Mouse (Mus musculus) megakaryocyte, embryonic 14.5 days (primary cell): ENCODE data around the gene Cacna1h. TPM values are rescaled to one million over a fixed set of nuclear protein-coding genes. Genes with fewer than 3 reads are reported as not detected.

Experiments
- H3K27me3 ChIP-seq: replicated peaks from 2 replicates; pipeline ENCODE3; 2012; ENCODE audit warnings: inconsistent platforms
- H3K36me3 ChIP-seq: replicated peaks from 2 replicates; pipeline ENCODE3; 2012; ENCODE audit warnings: low read length, inconsistent platforms, mixed read lengths
- H3K4me1 ChIP-seq: 2 replicates; pipeline ENCODE4 v1.6.1; 2012; ENCODE audit warnings: inconsistent platforms
- H3K4me3 ChIP-seq: replicated peaks from 2 replicates; pipeline ENCODE3; 2012; ENCODE audit warnings: moderate library complexity, mild to moderate bottlenecking, inconsistent platforms
- H3K9me3 ChIP-seq: 2 replicates; pipeline ENCODE4 v1.6.1; 2012; ENCODE audit warnings: inconsistent platforms
- FLI1 ChIP-seq: IDR thresholded peaks from 2 replicates; pipeline ENCODE4 v1.6.1; 2012; ENCODE audit warnings: low read length, inconsistent platforms, mixed read lengths
- GATA1 ChIP-seq: IDR thresholded peaks from 3 replicates; pipeline ENCODE4 v1.6.1; 2012; ENCODE audit warnings: mixed read lengths, low read length, inconsistent platforms, borderline replicate concordance
- polyA plus RNA-seq: library from polyadenylated mRNA; stranded (reverse); fragments of >175 nt; gene quantifications from 2 replicates; pipeline ENCODE4 v1.2.3, GENCODE M21; 2012; ENCODE audit warnings: low replicate concordance; ENCODE audit not compliant: insufficient read depth

Gene Cacna1h
- not detected in 2 replicates for polyA plus RNA-seq

- H3K9me3 ChIP-seq: peaks cover 4% of the 10 kb centered on the region; the same call in 1 of the 2 replicates
- peaks cover 14% of the 10 kb centered on the region for H3K4me1 ChIP-seq
- no peaks in the 10 kb centered on the region for H3K36me3 ChIP-seq
- TF ChIP-seq FLI1 (no peak), GATA1 (no peak)
- H3K4me3 ChIP-seq: peak within 1 kb of the TSS; percentile 71
- H3K27me3 ChIP-seq: peaks cover 91% of the 10 kb centered on the region
These were observed at the start of gene Cacna1h for GRCm38 (mm10) chr17:25433617-25434606. Gene Cacna1h (minus strand): TSS chr17:25433783.

- no peak overlapping the region for H3K4me3 ChIP-seq
- no peaks in the 10 kb centered on the region for H3K36me3 ChIP-seq
- peaks cover 96% of the 10 kb centered on the region for H3K27me3 ChIP-seq
- TF ChIP-seq FLI1 (no peak), GATA1 (no peak)
- H3K4me1 ChIP-seq: no peaks in the 10 kb centered on the region
- no peaks in the 10 kb centered on the region for H3K9me3 ChIP-seq
These were observed 48.5 kb upstream of the Cacna1h start for GRCm38 (mm10) chr17:25482092-25482491.

- Histone ChIP-seq H3K27me3 (peaks cover 97% of the 10 kb centered on the region), H3K4me3 (no peak overlapping the region)
- TF ChIP-seq GATA1 (no peak), FLI1 (no peak)
These were observed 47.2 kb upstream of the Cacna1h start for GRCm38 (mm10) chr17:25480820-25481219.

GRCm38 (mm10) chr17:25480152-25480551, 46.6 kb upstream of the Cacna1h start:
- no peaks in the 10 kb centered on the region for H3K36me3 ChIP-seq
- H3K4me1 ChIP-seq: no peaks in the 10 kb centered on the region; the same call in 1 of the 2 replicates
- H3K4me3 ChIP-seq: no peak overlapping the region
- TF ChIP-seq FLI1: no peak
- peaks cover 97% of the 10 kb centered on the region for H3K27me3 ChIP-seq
- H3K9me3 ChIP-seq: no peaks in the 10 kb centered on the region

More at GRCm38 (mm10) chr17:25480820-25481219, 47.2 kb upstream of the Cacna1h start:
- no peaks in the 10 kb centered on the region for H3K4me1 ChIP-seq
- no peaks in the 10 kb centered on the region for H3K36me3 ChIP-seq
- H3K9me3 ChIP-seq: no peaks in the 10 kb centered on the region

- Histone ChIP-seq H3K4me1 (peaks cover 10% of the 10 kb centered on the region), H3K9me3 (no peaks in the 10 kb centered on the region), H3K27me3 (peaks cover 98% of the 10 kb centered on the region), H3K4me3 (no peak overlapping the region), H3K36me3 (no peaks in the 10 kb centered on the region)
- TF ChIP-seq GATA1: no peak
- TF ChIP-seq FLI1: no peak
These were observed 42.6 kb upstream of the Cacna1h start for GRCm38 (mm10) chr17:25475946-25476744.

- Histone ChIP-seq H3K4me1 (peaks cover 10% of the 10 kb centered on the region), H3K27me3 (peaks cover 96% of the 10 kb centered on the region), H3K36me3 (no peaks in the 10 kb centered on the region), H3K9me3 (no peaks in the 10 kb centered on the region), H3K4me3 (peak overlapping the region; percentile 89)
- TF ChIP-seq GATA1 (no peak), FLI1 (no peak)
These were observed 40.9 kb upstream of the Cacna1h start for GRCm38 (mm10) chr17:25474330-25475077.

GRCm38 (mm10) chr17:25472044-25472443, 38.5 kb upstream of the Cacna1h start:
- TF ChIP-seq FLI1: no peak
- no peak for TF ChIP-seq GATA1
- H3K27me3 ChIP-seq: peaks cover 89% of the 10 kb centered on the region
- H3K9me3 ChIP-seq: no peaks in the 10 kb centered on the region

GRCm38 (mm10) chr17:25471418-25471817, 37.8 kb upstream of the Cacna1h start:
- H3K4me3 ChIP-seq: no peak overlapping the region
- peaks cover 10% of the 10 kb centered on the region for H3K4me1 ChIP-seq
- no peak for TF ChIP-seq FLI1
- TF ChIP-seq GATA1: no peak
- peaks cover 86% of the 10 kb centered on the region for H3K27me3 ChIP-seq
- H3K36me3 ChIP-seq: no peaks in the 10 kb centered on the region
- H3K9me3 ChIP-seq: no peaks in the 10 kb centered on the region

More at GRCm38 (mm10) chr17:25472044-25472443, 38.5 kb upstream of the Cacna1h start:
- Histone ChIP-seq H3K4me1 (peaks cover 10% of the 10 kb centered on the region), H3K36me3 (no peaks in the 10 kb centered on the region), H3K4me3 (no peak overlapping the region)

- no peak overlapping the region for H3K4me3 ChIP-seq
- no peaks in the 10 kb centered on the region for H3K36me3 ChIP-seq
- TF ChIP-seq GATA1: no peak
- no peak for TF ChIP-seq FLI1
- peaks cover 8% of the 10 kb centered on the region for H3K4me1 ChIP-seq
- peaks cover 85% of the 10 kb centered on the region for H3K27me3 ChIP-seq
- no peaks in the 10 kb centered on the region for H3K9me3 ChIP-seq
These were observed 36.2 kb upstream of the Cacna1h start for GRCm38 (mm10) chr17:25469798-25470197.
